Mouse (Mus musculus) yolk sac, embryonic 10.5 days (tissue): ENCODE measurements around the gene Olfr1408.

Experiments
- DNase-seq: peaks from one replicate; pipeline ENCODE4 v3.0.0-alpha.2; 2017; ENCODE audit warnings: low spot score

The Olfr1408 gene

GRCm38 (mm10) chr1:173137274-173137673 lies at the start of gene Olfr1408:
TSS of gene Olfr1408 (minus strand) at chr1:173137374.
- DNase-seq, result no peak

GRCm38 (mm10) chr1:173174154-173174842 lies 37.1 kb upstream of the Olfr1408 start:
- DNase-seq, result no peak
